Mouse (Mus musculus) kidney, embryonic 16.5 days (tissue): Measurements from ENCODE around the gene Trim8. TPM values are rescaled to one million over a fixed set of nuclear protein-coding genes. Genes with fewer than 3 reads are reported as not detected.

Experiments used
- ATAC-seq: fragments of 200-750 bp; cut with Nextera tagmentation; 2 replicates; pipeline ENCODE4 v1.8.0; 2017; ENCODE audit warnings: moderate TSS enrichment; ENCODE audit not compliant: low FRiP score, low TSS enrichment
- H3K27ac ChIP-seq: fragments of 300-500 bp; sonication (generic); 2 replicates; pipeline ENCODE4 v1.5.1; 2014; ENCODE audit warnings: low read length
- H3K27me3 ChIP-seq: fragments of 300-500 bp; sonication (generic); 2 replicates; pipeline ENCODE4 v1.6.1; 2014; ENCODE audit warnings: low read length, control low read depth, mixed read lengths; ENCODE audit not compliant: insufficient read depth
- H3K36me3 ChIP-seq: fragments of 300-500 bp; sonication (generic); 2 replicates; pipeline ENCODE4 v1.6.1; 2014; ENCODE audit warnings: low read length, control low read depth, mixed read lengths; ENCODE audit not compliant: insufficient read depth
- H3K4me1 ChIP-seq: fragments of 300-500 bp; sonication (generic); 2 replicates; pipeline ENCODE4 v1.6.1; 2014; ENCODE audit warnings: low read length, control low read depth, mixed read lengths; ENCODE audit not compliant: insufficient read depth
- H3K4me2 ChIP-seq: fragments of 300-500 bp; sonication (generic); replicated peaks from 2 replicates; pipeline ENCODE4 v1.6.1; 2014; ENCODE audit warnings: low read depth, low read length
- H3K4me3 ChIP-seq: fragments of 300-500 bp; sonication (generic); 2 replicates; pipeline ENCODE4 v1.5.1; 2014; ENCODE audit warnings: mild to moderate bottlenecking, low read length
- H3K9ac ChIP-seq: fragments of 300-500 bp; sonication (generic); replicated peaks from 2 replicates; pipeline ENCODE4 v1.6.1; 2014; ENCODE audit warnings: low read length
- H3K9me3 ChIP-seq: fragments of 300-500 bp; sonication (generic); 2 replicates; pipeline ENCODE4 v1.6.1; 2016; ENCODE audit warnings: low read length, control low read depth
- WGBS: fragments of 180-500 bp; shearing (Covaris S2); extraction: QIAGEN DNeasy Blood & Tissue Kit; methylation state at CpG from one replicate; pipeline ENCODE4 v1.1.7; 2014; 5-methylcytosine and 5-hydroxymethylcytosine counted together
- polyA plus RNA-seq: library from polyadenylated mRNA; unstranded; fragments of >200 nt; fragmentation: Nextera tagmentation; extraction: Ambion mirVana; gene quantifications from 2 replicates; pipeline ENCODE4 v1.2.1, GENCODE M21; 2015

Trim8 gene
- polyA plus RNA-seq, 1 experiment from 2014 or later, result 22.2 TPM

DNA sequence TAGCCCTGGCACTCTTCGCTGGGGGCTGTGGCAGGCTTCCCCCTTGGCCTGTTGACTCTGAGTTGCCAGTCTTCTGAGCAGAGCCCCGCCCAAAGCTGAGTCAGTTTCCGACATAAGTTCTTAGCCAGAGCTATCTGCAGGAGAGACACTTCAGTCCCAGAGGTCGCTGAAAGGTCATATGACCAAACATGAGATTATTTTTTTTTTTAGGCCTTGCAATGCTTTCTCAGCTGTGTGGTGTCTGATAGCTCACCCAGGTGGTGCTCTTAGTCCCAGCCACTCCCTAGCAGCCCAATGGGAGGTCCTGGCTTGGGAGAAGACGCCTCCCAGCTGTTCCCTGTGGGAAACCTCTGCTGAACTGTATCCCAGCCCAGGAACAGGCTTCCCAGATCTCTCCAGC lies 22.7 kb upstream of the Trim8 start:
- H3K4me3 ChIP-seq, result no peak overlapping the region
- 30% methylated on average over 5 of the region's 5 CpGs for WGBS
- peak overlapping the region; percentile 27; the same call in 1 of the 2 replicates for H3K9ac ChIP-seq
- peak overlapping the region; percentile 73 for H3K27ac ChIP-seq
- no peak overlapping the region for H3K4me2 ChIP-seq
- H3K4me1 ChIP-seq, result peaks cover 68% of the 10 kb centered on the region
- no peaks in the 10 kb centered on the region for H3K27me3 ChIP-seq
- H3K9me3 ChIP-seq, result no peaks in the 10 kb centered on the region
- H3K36me3 ChIP-seq, result peaks cover 27% of the 10 kb centered on the region
- peak; percentile 62 for ATAC-seq

DNA sequence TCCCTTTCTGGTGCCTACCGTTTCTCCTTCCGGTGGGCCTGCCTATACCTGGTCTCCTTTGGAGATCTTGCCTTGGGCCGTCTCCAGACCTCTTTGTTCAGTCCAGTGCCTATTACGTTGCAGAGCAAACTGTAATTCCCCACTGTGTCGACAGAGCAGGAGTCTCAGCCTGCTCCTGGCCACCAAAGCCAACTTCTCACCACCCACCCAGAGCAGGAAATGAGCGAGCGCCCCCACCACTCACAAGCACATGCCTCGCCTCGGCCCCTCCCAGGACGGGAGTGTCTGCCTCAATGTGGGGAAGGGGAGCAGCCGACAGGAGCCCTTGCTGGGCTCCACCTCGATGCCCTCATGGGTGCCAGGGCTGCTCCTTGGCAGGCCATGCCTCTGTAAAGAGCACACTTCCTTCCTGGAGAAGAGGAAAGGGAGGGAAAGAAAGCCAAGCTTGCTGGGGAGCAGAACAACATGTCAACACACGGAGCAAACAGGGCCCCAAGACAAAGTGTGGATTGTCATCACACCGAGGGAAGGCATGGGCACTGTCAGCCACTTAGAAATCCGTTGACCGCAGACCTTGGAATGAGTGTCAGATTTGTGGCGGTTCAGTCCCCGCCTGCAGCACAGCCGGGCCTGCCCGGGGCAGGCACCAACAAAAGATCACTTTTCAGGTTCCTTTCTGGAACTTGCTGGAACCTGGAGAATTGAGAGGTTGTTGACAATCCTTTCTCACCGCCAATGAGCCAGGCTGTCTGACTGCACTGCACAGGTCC lies 22.0 kb upstream of the Trim8 start:
- H3K4me1 ChIP-seq, result peaks cover 75% of the 10 kb centered on the region
- peaks cover 21% of the 10 kb centered on the region for H3K36me3 ChIP-seq
- H3K4me3 ChIP-seq, result no peak overlapping the region
- 43% methylated on average over 21 of the region's 21 CpGs for WGBS
- H3K9me3 ChIP-seq, result no peaks in the 10 kb centered on the region
- H3K9ac ChIP-seq, result peak overlapping the region; percentile 14
- no peaks in the 10 kb centered on the region for H3K27me3 ChIP-seq
- no peak overlapping the region for H3K4me2 ChIP-seq
- peak overlapping the region; percentile 73 for H3K27ac ChIP-seq
- ATAC-seq, result 0 out of 2 replicates have a peak, but pooled peaks have one; percentile 6

DNA sequence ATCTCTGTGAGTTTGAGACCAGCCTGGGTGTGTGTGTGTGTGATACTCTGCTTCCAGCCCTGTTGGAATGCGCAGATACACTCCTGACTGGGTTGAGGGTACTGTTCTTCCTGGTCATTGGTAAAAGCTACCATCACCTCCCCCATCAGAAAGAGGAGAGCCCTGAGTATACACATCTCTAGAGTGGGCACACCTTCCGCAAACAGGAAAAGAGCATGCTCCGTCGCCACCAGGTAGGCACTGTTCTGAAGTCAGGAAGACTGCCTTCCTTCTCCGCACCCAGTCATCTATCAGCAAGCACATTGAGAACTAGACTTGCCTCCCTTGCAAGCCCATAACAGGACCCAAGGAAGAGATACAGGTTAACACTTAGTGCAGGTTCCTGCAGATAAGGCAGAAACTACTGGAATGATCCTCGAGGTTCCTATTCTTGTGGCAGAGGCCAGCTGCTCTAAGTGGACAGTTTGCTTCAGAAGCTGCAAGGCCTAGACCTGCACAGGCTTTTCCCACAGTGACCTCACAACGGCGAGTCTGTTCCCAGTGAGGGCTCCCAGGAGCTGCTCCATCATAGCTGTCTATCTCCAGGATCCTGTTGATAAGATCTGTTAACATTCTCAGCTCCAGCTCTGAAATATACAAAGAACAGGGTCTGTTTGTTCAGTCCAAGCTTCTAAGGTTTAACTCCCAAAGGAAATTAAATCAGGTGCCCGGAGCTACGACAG lies 20.7 kb upstream of the Trim8 start:
- Histone ChIP-seq H3K4me1 (peaks cover 78% of the 10 kb centered on the region), H3K4me2 (no peak overlapping the region)

GRCm38 (mm10) chr19:46481352-46481751 lies 20.1 kb upstream of the Trim8 start:
- Histone ChIP-seq H3K4me1 (peaks cover 79% of the 10 kb centered on the region), H3K27ac (peak overlapping the region; percentile 91), H3K36me3 (peaks cover 20% of the 10 kb centered on the region), H3K9me3 (no peaks in the 10 kb centered on the region), H3K4me3 (no peak overlapping the region), H3K27me3 (no peaks in the 10 kb centered on the region), H3K9ac (peak overlapping the region; percentile 22), H3K4me2 (no peak overlapping the region)
- 36% methylated on average over 3 of the region's 3 CpGs for WGBS
- no peak for ATAC-seq

More for the DNA sequence above, 20.7 kb upstream of the Trim8 start:
- Histone ChIP-seq H3K4me3 (no peak overlapping the region), H3K9ac (no peak overlapping the region), H3K27me3 (no peaks in the 10 kb centered on the region), H3K36me3 (peaks cover 15% of the 10 kb centered on the region), H3K9me3 (no peaks in the 10 kb centered on the region), H3K27ac (peak overlapping the region; percentile 31; the same call in 1 of the 2 replicates)
- 66% methylated on average over 10 of the region's 10 CpGs for WGBS
- no peak for ATAC-seq

- no peak overlapping the region for H3K4me2 ChIP-seq
- peaks cover 21% of the 10 kb centered on the region for H3K36me3 ChIP-seq
- H3K27me3 ChIP-seq, result no peaks in the 10 kb centered on the region
- WGBS, result 27% methylated on average over 4 of the region's 4 CpGs
- peak overlapping the region; percentile 91 for H3K27ac ChIP-seq
- ATAC-seq, result no peak
- H3K4me1 ChIP-seq, result peaks cover 76% of the 10 kb centered on the region
- H3K9ac ChIP-seq, result peak overlapping the region; percentile 22
- H3K4me3 ChIP-seq, result no peak overlapping the region
- no peaks in the 10 kb centered on the region for H3K9me3 ChIP-seq
Measured at GRCm38 (mm10) chr19:46481756-46482155, 19.7 kb upstream of the Trim8 start.

GRCm38 (mm10) chr19:46482896-46483516 lies 18.5 kb upstream of the Trim8 start:
- no peak for ATAC-seq
- Histone ChIP-seq H3K9me3 (no peaks in the 10 kb centered on the region), H3K4me1 (peaks cover 64% of the 10 kb centered on the region), H3K9ac (peak overlapping the region; percentile 47), H3K27me3 (no peaks in the 10 kb centered on the region), H3K36me3 (peaks cover 16% of the 10 kb centered on the region), H3K4me2 (0 out of 2 replicates have a peak overlapping the region, but pooled peaks have one; percentile 17), H3K27ac (peak overlapping the region; percentile 91), H3K4me3 (no peak overlapping the region)
- WGBS, result 10% methylated on average over 17 of the region's 17 CpGs

DNA sequence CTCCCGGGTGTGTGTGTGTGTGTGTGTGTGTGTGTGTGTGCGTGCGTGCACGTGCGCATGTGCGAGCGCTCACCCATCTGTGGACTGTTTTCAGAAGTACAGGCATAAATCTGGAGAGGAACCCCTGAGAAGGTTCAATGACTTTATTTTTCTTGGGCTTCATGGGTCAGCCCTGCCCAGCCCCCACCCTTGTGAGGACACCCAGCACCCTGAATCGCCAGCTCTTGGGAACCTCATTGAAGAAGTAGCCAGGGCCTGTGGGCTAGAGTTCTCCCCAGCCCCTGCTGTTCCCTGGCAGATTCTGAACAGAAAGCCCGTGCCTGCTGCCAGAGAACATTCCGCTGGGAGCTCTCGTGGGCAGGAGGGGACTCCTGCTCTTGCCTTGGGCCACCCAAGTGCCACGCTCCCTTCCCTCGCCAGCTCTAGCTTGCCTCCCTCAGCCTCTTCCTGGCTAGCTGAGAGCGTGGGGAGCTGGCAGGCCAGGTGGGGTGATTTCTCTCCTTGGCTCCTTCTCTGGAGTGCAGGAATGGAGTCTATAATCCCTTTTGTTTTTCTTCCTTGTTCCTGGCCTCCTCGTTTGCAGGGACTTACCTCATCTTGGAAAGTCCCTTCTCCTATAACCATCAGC lies 17.7 kb upstream of the Trim8 start:
- Histone ChIP-seq H3K36me3 (peaks cover 12% of the 10 kb centered on the region), H3K27ac (peak overlapping the region; percentile 91), H3K9ac (peak overlapping the region; percentile 48), H3K9me3 (no peaks in the 10 kb centered on the region), H3K4me2 (no peak overlapping the region), H3K4me1 (peaks cover 56% of the 10 kb centered on the region), H3K27me3 (no peaks in the 10 kb centered on the region), H3K4me3 (no peak overlapping the region)
- WGBS, result 29% methylated on average over 15 of the region's 15 CpGs
- ATAC-seq, result no peak

- Histone ChIP-seq H3K27ac (peak overlapping the region; percentile 91), H3K4me3 (no peak overlapping the region), H3K36me3 (peaks cover 12% of the 10 kb centered on the region), H3K4me2 (no peak overlapping the region), H3K9ac (peak overlapping the region; percentile 48; the same call in 1 of the 2 replicates), H3K27me3 (no peaks in the 10 kb centered on the region), H3K4me1 (peaks cover 49% of the 10 kb centered on the region), H3K9me3 (no peaks in the 10 kb centered on the region)
- ATAC-seq, result no peak; the same call in 1 of the 2 replicates
- WGBS, result 44% methylated on average over 5 of the region's 5 CpGs
Measured at GRCm38 (mm10) chr19:46484518-46484917, 17.0 kb upstream of the Trim8 start.

DNA sequence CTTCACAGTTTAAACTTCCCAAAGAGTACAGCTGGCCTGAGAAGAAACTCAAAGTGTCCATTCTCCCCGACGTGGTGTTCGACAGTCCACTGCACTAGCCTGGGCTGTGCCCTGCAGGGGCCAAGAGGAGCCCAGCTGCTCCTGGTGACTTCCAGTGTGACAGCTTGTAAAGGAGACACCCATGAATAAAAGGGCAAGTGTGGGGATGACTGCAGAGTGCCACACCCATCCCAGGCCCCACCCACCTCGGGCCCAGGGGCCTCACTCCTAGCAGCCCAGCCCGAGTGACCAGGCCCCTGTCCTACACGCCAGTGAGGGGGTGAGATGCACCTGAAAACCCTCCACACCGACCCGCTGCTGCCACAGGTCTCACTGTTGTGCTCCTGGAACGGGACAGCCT lies 15.7 kb upstream of the Trim8 start:
- Histone ChIP-seq H3K27ac (no peak overlapping the region), H3K27me3 (no peaks in the 10 kb centered on the region), H3K4me2 (no peak overlapping the region), H3K4me1 (peaks cover 53% of the 10 kb centered on the region), H3K4me3 (no peak overlapping the region), H3K36me3 (peaks cover 12% of the 10 kb centered on the region), H3K9ac (no peak overlapping the region), H3K9me3 (no peaks in the 10 kb centered on the region)
- WGBS, result 51% methylated on average over 9 of the region's 9 CpGs
- no peak for ATAC-seq
